Mouse (Mus musculus) liver, embryonic 14.5 days (tissue): Measurements from ENCODE around the gene Tmem198. TPM values are rescaled to one million over a fixed set of nuclear protein-coding genes. Genes with fewer than 3 reads are reported as not detected.

ENCODE experiments used
- ATAC-seq: fragments of 200-750 bp; cut with Nextera tagmentation; 2 replicates; pipeline ENCODE4 v1.8.0; 2017; ENCODE audit warnings: moderate number of reproducible peaks, mild to moderate bottlenecking, moderate library complexity; ENCODE audit not compliant: insufficient read depth
- DNase-seq, 3 experiments: peaks; one replicate each; pipeline ENCODE4 v3.0.0-alpha.2; 2012 to 2013; ENCODE audit warnings: low read depth in 3 of 3, low spot score in 3 of 3
- H3K27ac ChIP-seq: fragments of 300-500 bp; sonication (generic); 2 replicates; pipeline ENCODE4 v1.5.1; 2014; ENCODE audit warnings: moderate library complexity, mild to moderate bottlenecking, control low read depth, inconsistent platforms
- H3K27me3 ChIP-seq: fragments of 300-500 bp; sonication (generic); 2 replicates; pipeline ENCODE4 v1.6.1; 2014; ENCODE audit warnings: mild to moderate bottlenecking, low read length, moderate library complexity; ENCODE audit not compliant: control insufficient read depth, insufficient read depth
- H3K36me3 ChIP-seq: fragments of 300-500 bp; sonication (generic); replicated peaks from 2 replicates; pipeline ENCODE4 v1.6.1; 2014; ENCODE audit warnings: low read depth; ENCODE audit not compliant: control insufficient read depth, insufficient read depth
- H3K4me1 ChIP-seq, 2 experiments: fragments of 200-500 bp in 1 of 2; fragments of 300-500 bp in 1 of 2; sonication (generic) in 1 of 2; replicated peaks; 2 replicates each; pipeline ENCODE4 v1.6.1; 2012 to 2014; ENCODE audit warnings: antibody characterized with exemption in 1 of 2, inconsistent platforms in 1 of 2, low read length in 1 of 2; ENCODE audit not compliant: control insufficient read depth in 2 of 2, insufficient read depth in 2 of 2
- H3K4me2 ChIP-seq: fragments of 300-500 bp; sonication (generic); 2 replicates; pipeline ENCODE4 v1.6.1; 2014; ENCODE audit warnings: low read depth, mild to moderate bottlenecking, control low read depth, moderate library complexity
- H3K4me3 ChIP-seq, 2 experiments: fragments of 200-500 bp in 1 of 2; fragments of 300-500 bp in 1 of 2; sonication (generic) in 1 of 2; 2 replicates each; pipeline ENCODE4 v1.5.1; 2012 to 2014; ENCODE audit warnings: low read depth in 2 of 2, low read length in 2 of 2, mild to moderate bottlenecking in 2 of 2, control low read depth in 1 of 2, inconsistent platforms in 1 of 2, moderate library complexity in 1 of 2; ENCODE audit not compliant: insufficient read depth in 1 of 2
- H3K9ac ChIP-seq: fragments of 300-500 bp; sonication (generic); replicated peaks from 2 replicates; pipeline ENCODE4 v1.6.1; 2014; ENCODE audit warnings: mild to moderate bottlenecking, control low read depth, moderate library complexity
- H3K9me3 ChIP-seq: fragments of 300-500 bp; sonication (generic); 2 replicates; pipeline ENCODE4 v1.6.1; 2016; ENCODE audit warnings: low read length, mixed read lengths; ENCODE audit not compliant: control insufficient read depth
- CTCF ChIP-seq: IDR thresholded peaks from 2 replicates; pipeline ENCODE4 v1.5.1; 2016; ENCODE audit warnings: antibody characterized with exemption, low read depth, control low read depth
- EP300 ChIP-seq: IDR thresholded peaks from 2 replicates; pipeline ENCODE4 v1.6.1; 2016; ENCODE audit warnings: antibody characterized with exemption, low read depth
- WGBS: fragments of 180-500 bp; shearing (Covaris S2); extraction: QIAGEN DNeasy Blood & Tissue Kit; methylation state at CpG from one replicate; pipeline ENCODE4 v1.1.7; 2014; ENCODE audit not compliant: insufficient replicate concordance; 5-methylcytosine and 5-hydroxymethylcytosine counted together
- polyA plus RNA-seq, 2 experiments: library from polyadenylated mRNA; depleted of rRNA in 1 of 2; stranded (reverse) in 1 of 2; unstranded in 1 of 2; fragments of >200 nt; fragmentation: Nextera tagmentation in 1 of 2; extraction: Ambion mirVana in 1 of 2; gene quantifications; 2 replicates each; pipeline versions ENCODE4 v1.2.1 to v1.2.3; 2012 to 2014

The Tmem198 gene
- polyA plus RNA-seq, 2 experiments = 0.09 to 0.13 TPM

DNA sequence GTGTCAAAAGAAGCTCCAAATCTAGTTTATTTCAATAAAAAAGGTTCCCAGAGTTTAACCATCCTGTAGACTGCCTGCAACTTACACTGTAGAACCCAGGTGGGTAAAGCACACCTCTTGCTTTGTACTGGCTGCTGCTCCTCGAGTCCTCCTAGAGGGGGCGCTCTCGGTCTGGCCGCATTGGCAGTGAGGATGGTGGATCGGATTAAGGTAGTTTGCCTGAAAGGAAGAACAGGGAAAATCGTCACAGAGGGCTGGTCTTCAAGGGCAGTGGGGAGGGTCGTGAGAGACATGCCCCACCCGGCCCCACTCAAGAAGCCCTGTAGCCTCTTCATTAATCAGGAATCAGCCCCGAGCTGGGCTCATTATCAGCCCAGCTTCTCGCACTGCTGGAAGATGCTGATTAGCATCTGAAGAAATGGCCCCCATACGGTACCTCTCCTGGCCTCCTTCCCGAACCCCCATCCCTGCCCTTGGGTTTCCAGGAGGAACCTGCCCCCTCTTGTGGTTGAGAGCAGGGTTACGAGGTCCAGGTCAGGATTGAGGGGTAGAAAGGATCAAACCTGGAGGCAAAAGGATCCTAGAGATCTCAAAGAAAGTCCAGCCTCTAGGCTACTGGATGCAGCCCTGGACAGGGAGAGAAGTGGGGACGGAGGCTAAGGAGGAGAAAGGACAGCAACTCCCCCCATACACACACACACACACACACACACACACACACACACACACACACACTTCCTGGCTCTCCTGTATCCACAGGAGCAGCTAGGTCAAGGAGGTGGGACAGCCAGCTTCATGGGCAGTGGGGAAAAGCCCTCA lies 22.4 kb upstream of the Tmem198 start:
- no peaks in the 10 kb centered on the region for H3K9me3 ChIP-seq
- H3K27me3 ChIP-seq = peaks cover 77% of the 10 kb centered on the region
- no peak overlapping the region for H3K27ac ChIP-seq
- no peaks in the 10 kb centered on the region for H3K36me3 ChIP-seq
- DNase-seq (no peak), ATAC-seq (no peak)
- H3K4me1 ChIP-seq = peaks cover 3 to 8% of the 10 kb centered on the region in 2 experiments; a peak in 3 of 4 replicates
- 10% methylated on average over 14 of the region's 14 CpGs for WGBS
- no peak overlapping the region for H3K9ac ChIP-seq
- no peak overlapping the region for H3K4me3 ChIP-seq
- H3K4me2 ChIP-seq = no peak overlapping the region
- TF ChIP-seq CTCF (peak; percentile 75), EP300 (no peak)

DNA sequence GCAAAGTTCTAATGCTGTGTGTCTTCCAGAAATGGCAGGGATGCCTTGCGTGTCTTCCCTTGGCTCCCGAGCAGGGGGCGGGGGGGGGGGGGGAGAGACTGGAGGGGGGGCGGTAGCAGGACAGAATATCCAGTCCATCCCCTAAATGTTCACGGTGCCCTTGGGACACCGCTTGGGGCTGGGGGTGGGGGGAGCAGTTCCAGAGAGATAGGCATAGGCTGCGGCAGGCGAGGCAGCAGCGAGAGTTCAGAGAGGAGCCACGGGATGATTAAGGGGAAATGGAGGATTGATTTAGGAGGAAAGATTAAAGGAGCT lies 21.7 kb upstream of the Tmem198 start:
- Histone ChIP-seq H3K4me1 (peaks cover 3 to 15% of the 10 kb centered on the region in 2 experiments; a peak in 3 of 4 replicates), H3K9me3 (no peaks in the 10 kb centered on the region), H3K4me3 (no peak overlapping the region), H3K27me3 (peaks cover 70% of the 10 kb centered on the region), H3K4me2 (peak overlapping the region; percentile 23; the same call in 1 of the 2 replicates), H3K36me3 (no peaks in the 10 kb centered on the region), H3K27ac (no peak overlapping the region), H3K9ac (no peak overlapping the region)
- DNase-seq (no peak), ATAC-seq (no peak)
- 4% methylated on average over 10 of the region's 10 CpGs for WGBS
- TF ChIP-seq CTCF (no peak), EP300 (no peak)

DNA sequence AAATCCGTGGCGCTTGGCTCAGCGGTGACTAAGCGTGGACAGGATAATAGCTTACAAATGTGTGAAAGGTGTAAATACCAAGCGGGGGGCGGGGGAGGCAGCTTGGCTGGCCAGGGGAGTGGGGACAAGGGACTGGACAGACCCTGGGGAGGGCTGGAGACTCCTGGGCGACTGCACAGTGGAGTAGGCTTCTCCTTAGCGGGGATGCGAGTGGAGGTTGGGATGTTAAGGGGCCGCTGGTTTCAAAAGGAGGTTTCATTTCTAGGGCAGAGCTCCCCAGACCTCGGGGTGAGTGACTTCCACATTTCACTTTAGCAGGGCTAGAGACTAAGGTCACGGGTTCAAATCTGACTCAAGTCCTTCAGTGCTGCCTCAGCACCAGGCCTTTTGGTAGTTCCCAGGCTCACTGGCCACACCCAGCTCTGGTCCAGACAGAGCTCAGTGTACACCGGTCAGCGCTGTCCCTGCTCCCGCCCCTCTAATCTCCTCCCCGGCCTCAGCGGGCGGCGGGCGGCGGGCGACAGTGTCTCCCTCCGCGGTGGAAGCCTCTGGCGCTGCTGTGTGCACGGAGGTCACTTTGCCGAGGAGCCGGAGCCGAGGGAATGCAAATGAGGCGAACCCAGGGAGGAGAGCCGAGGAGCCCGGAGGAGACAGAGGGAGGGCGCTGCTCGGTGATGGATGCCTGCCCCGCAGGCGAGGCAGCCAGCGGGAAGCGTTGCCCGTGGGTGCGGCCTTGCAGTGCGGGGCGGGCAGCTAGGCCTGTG lies 21.1 kb upstream of the Tmem198 start:
- TF ChIP-seq CTCF (no peak), EP300 (no peak)
- DNase-seq (no peak), ATAC-seq (peak; percentile 20; the same call in 1 of the 2 replicates)
- WGBS = 4% methylated on average over 42 of the region's 42 CpGs
- peak overlapping the region; percentile 14 to 26 for H3K4me3 ChIP-seq
- no peaks in the 10 kb centered on the region for H3K36me3 ChIP-seq
- peaks cover 8 to 20% of the 10 kb centered on the region in 2 experiments for H3K4me1 ChIP-seq
- peaks cover 64% of the 10 kb centered on the region for H3K27me3 ChIP-seq
- H3K27ac ChIP-seq = no peak overlapping the region
- no peak overlapping the region for H3K9ac ChIP-seq
- peak overlapping the region; percentile 23 for H3K4me2 ChIP-seq
- no peaks in the 10 kb centered on the region for H3K9me3 ChIP-seq

GRCm38 (mm10) chr1:75458789-75459684 lies 20.3 kb upstream of the Tmem198 start:
- Histone ChIP-seq H3K27me3 (peaks cover 58% of the 10 kb centered on the region), H3K4me1 (peaks cover 11 to 27% of the 10 kb centered on the region in 2 experiments), H3K36me3 (no peaks in the 10 kb centered on the region), H3K9me3 (no peaks in the 10 kb centered on the region), H3K4me3 (0 out of 4 replicates have a peak overlapping the region, but pooled peaks of 1 of the 2 experiments have one; percentile 14), H3K4me2 (peak overlapping the region; percentile 23), H3K9ac (no peak overlapping the region), H3K27ac (no peak overlapping the region)
- DNase-seq = no peak
- WGBS = 15% methylated on average over 23 of the region's 23 CpGs
- no peak for ATAC-seq
- TF ChIP-seq EP300 (no peak), CTCF (no peak)
